Mouse (Mus musculus) brain, embryonic 14.5 days (tissue): ENCODE measurements around the gene Jmjd8.

Experiments
- CTCF ChIP-seq: fragments of 200-500 bp; IDR thresholded peaks from 2 replicates; pipeline ENCODE4 v1.5.1; 2012; ENCODE audit warnings: inconsistent platforms, mild to moderate bottlenecking, moderate library complexity, borderline replicate concordance; ENCODE audit not compliant: insufficient read depth, insufficient read length; ENCODE audit errors: extremely low read depth
- POLR2A ChIP-seq: fragments of 200-500 bp; IDR thresholded peaks from 2 replicates; pipeline ENCODE4 v1.6.1; 2012; ENCODE audit warnings: mild to moderate bottlenecking, inconsistent platforms, borderline replicate concordance; ENCODE audit not compliant: poor library complexity, insufficient read depth, insufficient read length, severe bottlenecking; ENCODE audit errors: extremely low read depth

DNA sequence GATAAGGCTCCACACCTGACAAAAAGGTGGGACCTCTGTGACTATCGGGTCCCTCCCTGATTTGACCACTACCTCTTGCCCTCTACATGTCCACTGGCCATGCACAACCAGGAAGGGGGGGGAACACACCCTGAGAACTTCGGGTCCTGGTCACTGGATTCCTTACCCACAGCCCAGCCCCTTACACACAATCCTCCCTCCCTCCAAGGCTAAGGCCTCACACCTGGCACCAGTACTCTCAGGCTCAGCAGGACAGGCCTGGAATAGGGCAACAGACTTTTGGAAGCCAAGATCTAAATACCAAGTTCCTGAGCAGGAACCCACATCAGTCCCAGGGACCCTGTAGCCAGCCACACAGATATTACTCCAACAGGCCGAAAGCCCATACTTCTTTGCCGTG lies 10.2 kb downstream of the Jmjd8 start:
- TF ChIP-seq CTCF (no peak), POLR2A (no peak)
